Mouse (Mus musculus) heart, postnatal 0 days (tissue): ENCODE results near the gene Rasal1.

Source experiments
- CTCF ChIP-seq: IDR thresholded peaks from 2 replicates; pipeline ENCODE4 v1.5.1; 2016; ENCODE audit warnings: antibody characterized with exemption, control low read depth, low read depth
- EP300 ChIP-seq: IDR thresholded peaks from 2 replicates; pipeline ENCODE4 v1.6.1; 2016; ENCODE audit warnings: antibody characterized with exemption, low read depth

GRCm38 (mm10) chr5:120647814-120648491 is 659 bp upstream of the Rasal1 start:
- no peak for TF ChIP-seq CTCF
- TF ChIP-seq EP300, result no peak
